Mouse (Mus musculus): ENCODE data around the gene Lyg2.

GRCm38 (mm10) chr1:37959486-37959885 lies 43.2 kb upstream of the Lyg2 start:
- TF ChIP-seq CTCF (IDR thresholded peaks at IDR 0.05; ENCODE audit: borderline replicate concordance, extremely low read depth, insufficient read depth, insufficient read length) (no peak), POLR2A (IDR thresholded peaks at IDR 0.05; ENCODE audit: borderline replicate concordance, extremely low read depth, insufficient read depth, insufficient read length, poor library complexity, severe bottlenecking) (no peak)

Data from brain, embryonic 14.5 days (tissue).